Mouse (Mus musculus) erythroblast, embryonic 14.5 days (primary cell): ENCODE results near the gene Clasrp.

Source experiments
- GATA1 ChIP-seq: IDR thresholded peaks from 2 replicates; pipeline ENCODE4 v1.6.1; 2012; ENCODE audit warnings: low read length, inconsistent platforms, mixed read lengths
- TAL1 ChIP-seq: IDR thresholded peaks from 3 replicates; pipeline ENCODE4 v1.6.1; 2012; ENCODE audit warnings: low read length, inconsistent platforms, mixed read lengths

DNA sequence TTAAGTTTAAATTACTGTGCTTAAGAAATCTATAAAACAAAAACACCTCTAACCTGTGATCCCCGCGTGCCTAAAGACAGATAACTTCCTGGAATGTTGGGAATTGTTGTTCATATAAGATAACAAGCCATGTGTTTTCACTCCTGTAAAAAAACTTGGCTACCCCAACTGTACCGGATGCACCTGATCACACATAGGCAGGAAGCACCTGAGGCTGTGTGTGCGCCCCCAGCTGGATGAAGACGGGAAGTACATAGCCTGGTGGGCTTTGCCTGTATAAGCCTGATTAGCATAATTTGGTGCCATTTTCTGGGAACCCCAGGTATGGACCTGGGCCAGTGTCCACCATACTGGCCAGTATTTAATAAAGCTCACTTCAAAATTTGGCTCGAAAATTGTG lies 60.7 kb downstream of the Clasrp start:
- no peak for TF ChIP-seq GATA1
- no peak for TF ChIP-seq TAL1
